20 mouse cellular contexts compared by ENCODE assay signal in the genomic region with DNA sequence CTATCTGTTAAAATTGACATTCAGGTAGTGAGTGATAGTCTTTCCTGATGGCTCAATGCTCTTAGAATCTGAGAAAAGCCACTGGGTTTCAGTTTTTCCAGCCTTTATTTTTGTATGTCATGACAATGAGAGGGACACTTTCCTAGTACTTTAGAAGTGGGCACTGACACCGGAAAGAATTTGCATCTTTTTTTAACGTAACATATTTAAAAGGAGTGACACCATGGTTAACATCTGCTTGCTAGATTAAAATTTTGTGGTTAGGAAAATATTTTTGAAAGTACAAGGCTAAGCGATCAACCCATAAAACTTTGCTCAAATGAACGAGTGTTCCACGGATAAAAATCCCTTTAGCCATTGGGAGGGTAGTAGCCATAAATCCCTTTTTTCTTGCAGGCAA.
DNase-seq lines count a peak whose midpoint lies in the region; ATAC-seq and TF ChIP-seq lines count a peak whose summit lies in the region.
"Had no signal": no experiment of that assay in that cellular context is flagged by ENCODE, and none has a peak within 500 bp of the region (broad histone marks: within the 10 kb centered on the region; RNA-seq: fewer than 3 reads in every experiment).

No protein-coding gene starts in this region.

- no peak overlapping the region for H3K4me3 ChIP-seq in CH12.LX (replicated peaks in 1 of 3; ENCODE audit: low read depth in 2 of 3, low read length in 2 of 3, poor library complexity in 1 of 3)

- no peaks in the 10 kb centered on the region for H3K27me3 ChIP-seq in CH12.LX (replicated peaks)

- in situ Hi-C loops in CH12.LX (cut with MboI; ENCODE audit: low pct_ligation_motif_present, low pct_unique_long_range_greater_than_20kb, low sequenced_read_pairs): no loop called here

- dilution Hi-C loops in CH12.LX (cut with MboI; ENCODE audit: extremely low pct_ligation_motif_present, extremely low pct_unique_long_range_greater_than_20kb, low sequenced_read_pairs): no loop called here

- no peaks in the 10 kb centered on the region for H3K9me3 ChIP-seq in CH12.LX (replicated peaks; ENCODE audit: low read length)

- H3K27ac ChIP-seq in CH12.LX (ENCODE audit: insufficient read depth, low read depth): peak overlapping the region; percentile 88

- H3K4me1 ChIP-seq in CH12.LX (ENCODE audit: control insufficient read depth in 1 of 2, insufficient read depth in 2 of 2): peaks cover 11 to 37% of the 10 kb centered on the region in 2 experiments

- H3K4me2 ChIP-seq in CH12.LX (ENCODE audit: insufficient read depth, low read depth, poor library complexity, severe bottlenecking): peak overlapping the region; percentile 71

- no peak for TF ChIP-seq RAD21 in CH12.LX (IDR thresholded peaks at IDR 0.05; ENCODE audit: low read depth, low read length)

- DNase-seq in CD4-positive helper T cell, adult 2 months (ENCODE audit: low read depth, low spot score): peak; percentile 7
- DNase-seq in CH12.LX (ENCODE audit: extremely low read depth): peak; percentile 62
- DNase-seq in left cerebral cortex, adult 8-10 months (ENCODE audit: low spot score in 2 of 2): no peak
- DNase-seq: adrenal gland, adult 2 months; adrenal gland, adult 8-10 months; adrenal gland, postnatal 10 days; adrenal gland, postnatal 14 days; adrenal gland, postnatal 25 days; adrenal gland, postnatal 36 days; B cell, adult 2 months; cerebellum, adult 11 months; cerebellum, adult 11-12 months; cerebellum, adult 18-20 months; cerebellum, adult 2 months; cerebellum, adult 8-10 months had no signal

- TF ChIP-seq CTCF in CH12.LX (conservative IDR thresholded peaks at IDR 0.05 in 1 of 2, IDR thresholded peaks at IDR 0.05 in 1 of 2; ENCODE audit: low read depth in 2 of 2, low read length in 2 of 2): no peak

- H3K36me3 ChIP-seq in CH12.LX (replicated peaks in 1 of 2; ENCODE audit: control insufficient read depth in 1 of 2, insufficient read depth in 1 of 2, low read length in 1 of 2): no peaks in the 10 kb centered on the region
- H3K36me3 ChIP-seq: G1E had no signal

- H3K79me2 ChIP-seq in CH12.LX (replicated peaks; ENCODE audit: control insufficient read depth, extremely low read depth, insufficient read depth, poor library complexity, severe bottlenecking): no peaks in the 10 kb centered on the region

- peak; percentile 94 for TF ChIP-seq EP300 in CH12.LX (IDR thresholded peaks at IDR 0.05; ENCODE audit: low read length)

- no peak for TF ChIP-seq POLR2A in CH12.LX (IDR thresholded peaks at IDR 0.05; ENCODE audit: low read depth, low read length)

- peak overlapping the region; percentile 60; the same call in 1 of the 2 replicates for H3K9ac ChIP-seq in CH12.LX (ENCODE audit: insufficient read depth, low read depth)

- no peak for ATAC-seq in monocyte, adult 5-6 weeks (replicated peaks; ENCODE audit: insufficient number of reproducible peaks, low FRiP score, low TSS enrichment, poor library complexity, severe bottlenecking)
- ATAC-seq: activated CD4-positive, CD25-positive, alpha-beta regulatory T cell, adult 4 months; CD4-positive, CD25-positive, alpha-beta regulatory T cell, adult 4 months; Patski had no signal

TF ChIP-seq in CH12.LX, 34 proteins besides CTCF, POLR2A, EP300 and RAD21:
- TF ChIP-seq POLR2AphosphoS2 (IDR thresholded peaks at IDR 0.05; ENCODE audit: low read depth, low read length): no peak
- TF ChIP-seq TCF12 (IDR thresholded peaks at IDR 0.05; ENCODE audit: low read depth, low read length): peak; percentile 81
- TF ChIP-seq ZC3H11A (IDR thresholded peaks at IDR 0.05; ENCODE audit: low read depth, low read length): no peak
- TF ChIP-seq HCFC1 (IDR thresholded peaks at IDR 0.05; ENCODE audit: low read depth, low read length): peak; percentile 17; the same call in 1 of the 2 replicates
- TF ChIP-seq USF1 (IDR thresholded peaks at IDR 0.05; ENCODE audit: low read depth, low read length): no peak
- no peak for TF ChIP-seq ZKSCAN1 (IDR thresholded peaks at IDR 0.05; ENCODE audit: borderline replicate concordance, low read depth, low read length)
- TF ChIP-seq SMC3 (IDR thresholded peaks at IDR 0.05; ENCODE audit: low read depth, low read length): no peak
- TF ChIP-seq ELF1 (IDR thresholded peaks at IDR 0.05; ENCODE audit: low read depth, low read length): no peak
- peak; percentile 50 for TF ChIP-seq JUN (IDR thresholded peaks at IDR 0.05; ENCODE audit: insufficient read depth, low read depth, low read length)
- no peak for TF ChIP-seq UBTF (IDR thresholded peaks at IDR 0.05; ENCODE audit: low read depth, low read length)
- TF ChIP-seq ZNF384 (IDR thresholded peaks at IDR 0.05; ENCODE audit: low read depth, low read length): peak; percentile 71; the same call in 1 of the 2 replicates
- TF ChIP-seq GABPA (IDR thresholded peaks at IDR 0.05; ENCODE audit: insufficient replicate concordance, low read depth, low read length): no peak
- TF ChIP-seq MXI1 (IDR thresholded peaks at IDR 0.05; ENCODE audit: low read depth, low read length): no peak
- TF ChIP-seq NELFE (IDR thresholded peaks at IDR 0.05; ENCODE audit: low read depth, low read length): no peak
- 0 out of 2 replicates have a peak, but pooled peaks have one; percentile 16 for TF ChIP-seq MYC (IDR thresholded peaks at IDR 0.05; ENCODE audit: low read depth, low read length)
- TF ChIP-seq KAT2A (IDR thresholded peaks at IDR 0.05; ENCODE audit: insufficient replicate concordance, low read length): no peak
- TF ChIP-seq SIN3A (IDR thresholded peaks at IDR 0.05; ENCODE audit: low read length): peak; percentile 61; the same call in 1 of the 2 replicates
- TF ChIP-seq NRF1 (IDR thresholded peaks at IDR 0.05; ENCODE audit: low read depth, low read length): no peak
- TF ChIP-seq MAX (IDR thresholded peaks at IDR 0.05; ENCODE audit: low read length): no peak
- TF ChIP-seq MEF2A (IDR thresholded peaks at IDR 0.05; ENCODE audit: borderline replicate concordance, low read depth, low read length): peak; percentile 88; the same call in 1 of the 2 replicates
- no peak for TF ChIP-seq CHD1 (IDR thresholded peaks at IDR 0.05; ENCODE audit: low read depth, low read length)
- TF ChIP-seq IRF4 (IDR thresholded peaks at IDR 0.05; ENCODE audit: low read depth, low read length): peak; percentile 73
- TF ChIP-seq USF2 (conservative IDR thresholded peaks at IDR 0.05; ENCODE audit: low read depth, low read length): no peak
- no peak for TF ChIP-seq ZMIZ1 (IDR thresholded peaks at IDR 0.05; ENCODE audit: low read depth, low read length)
- TF ChIP-seq E2F4 (IDR thresholded peaks at IDR 0.05; ENCODE audit: insufficient replicate concordance, low read depth, low read length): no peak
- TF ChIP-seq TBP (conservative IDR thresholded peaks at IDR 0.05; ENCODE audit: low read depth, low read length): 0 out of 2 replicates have a peak, but pooled peaks have one; percentile 26
- TF ChIP-seq PAX5 (IDR thresholded peaks at IDR 0.05; ENCODE audit: low read length): no peak
- TF ChIP-seq BHLHE40 (IDR thresholded peaks at IDR 0.05; ENCODE audit: low read depth, low read length): peak; percentile 46; the same call in 1 of the 2 replicates
- 0 out of 2 replicates have a peak, but pooled peaks have one; percentile 25 for TF ChIP-seq MAFK (IDR thresholded peaks at IDR 0.05; ENCODE audit: insufficient replicate concordance, low read length)
- TF ChIP-seq RCOR1 (conservative IDR thresholded peaks at IDR 0.05; ENCODE audit: low read depth, low read length): no peak
- TF ChIP-seq ETS1 (conservative IDR thresholded peaks at IDR 0.05; ENCODE audit: low read depth, low read length): peak; percentile 89
- TF ChIP-seq CHD2 (IDR thresholded peaks at IDR 0.05; ENCODE audit: low read length): peak; percentile 39; the same call in 1 of the 2 replicates
- TF ChIP-seq MAZ (IDR thresholded peaks at IDR 0.05; ENCODE audit: low read depth, low read length): no peak
- TF ChIP-seq JUND (conservative IDR thresholded peaks at IDR 0.05; ENCODE audit: low read depth, low read length): peak; percentile 59

Comparison
In these comparisons a context has a peak if more than half of its experiments do, and no peak if none do; other contexts are left out.
1. DNase-seq: peak in CD4-positive helper T cell, adult 2 months (single experiment) and CH12.LX (single experiment); none in left cerebral cortex, adult 8-10 months (0 of 2).